Mouse (Mus musculus) heart, adult 2 months (tissue): ENCODE results near the gene Brf1.

Experiments
- CTCF ChIP-seq: fragments of 200-600 bp; IDR thresholded peaks from 2 replicates; pipeline ENCODE4 v1.8.1; 2022; ENCODE audit warnings: antibody characterized with exemption, mild to moderate bottlenecking, moderate library complexity
- EP300 ChIP-seq: fragments of 200-500 bp; IDR thresholded peaks from 2 replicates; pipeline ENCODE4 v1.6.1; 2011; ENCODE audit warnings: low read depth, low read length, control low read depth; ENCODE audit not compliant: insufficient read depth
- POLR2A ChIP-seq: fragments of 200-500 bp; IDR thresholded peaks from 2 replicates; pipeline ENCODE4 v1.6.1; 2011; ENCODE audit warnings: mild to moderate bottlenecking, low read depth, low read length, control low read depth; ENCODE audit not compliant: insufficient read depth

- TF ChIP-seq POLR2A (peak; percentile 16; the same call in 1 of the 2 replicates), CTCF (0 out of 2 replicates have a peak, but pooled peaks have one; percentile 6), EP300 (0 out of 2 replicates have a peak, but pooled peaks have one; percentile 52)
Observed at GRCm38 (mm10) chr12:112917906-112918305, 82.6 kb downstream of the Brf1 start.
